In genomic region chr3:129212807-129213206, GRCm38 (mm10) we compare ENCODE assay signal across 22 mouse cellular contexts. TPM values are rescaled to one million over a fixed set of nuclear protein-coding genes. Genes with fewer than 3 reads are reported as not detected.
DNase-seq lines count a peak whose midpoint lies in the region; ATAC-seq and TF ChIP-seq lines count a peak whose summit lies in the region.
"Had no signal": no experiment of that assay in that cellular context is flagged by ENCODE, and none has a peak within 500 bp of the region (broad histone marks: within the 10 kb centered on the region; RNA-seq: fewer than 3 reads in every experiment).

No protein-coding gene starts in this region.

- H3K27me3 ChIP-seq in heart, embryonic 11.5 days (ENCODE audit: control insufficient read depth, insufficient read depth, low read length), result peaks cover 87% of the 10 kb centered on the region
- H3K27me3 ChIP-seq in heart, adult 2 months (ENCODE audit: control insufficient read depth, insufficient read depth, low read length), result peaks cover 32% of the 10 kb centered on the region
- peaks cover 84% of the 10 kb centered on the region for H3K27me3 ChIP-seq in midbrain, embryonic 14.5 days (ENCODE audit: control insufficient read depth, insufficient read depth, low read length)
- H3K27me3 ChIP-seq in midbrain, embryonic 16.5 days (ENCODE audit: control insufficient read depth, insufficient read depth, low read depth, low read length), result peaks cover 46% of the 10 kb centered on the region
- peaks cover 93% of the 10 kb centered on the region for H3K27me3 ChIP-seq in intestine, embryonic 14.5 days (replicated peaks; ENCODE audit: control insufficient read depth, insufficient read depth, low read length)

- no peak for DNase-seq in heart, adult 2 months
- DNase-seq in midbrain, embryonic 14.5 days, result peak; percentile 39
- no peak for DNase-seq in intestine, embryonic 14.5 days (ENCODE audit: low spot score)
- no peak for DNase-seq in cerebellum, adult 18-20 months
- DNase-seq in urinary bladder, postnatal 14 days (ENCODE audit: low spot score), result no peak
- DNase-seq: adrenal gland, postnatal 14 days; gastrocnemius, postnatal 36 days; heart, postnatal 4 days; liver, embryonic 13.5 days; right cerebral cortex, postnatal 4 days; thymus, adult 18-20 months had no signal

- H3K4me2 ChIP-seq in heart, embryonic 11.5 days, result peak overlapping the region; percentile 97
- H3K4me2 ChIP-seq in midbrain, embryonic 14.5 days (ENCODE audit: low read length), result no peak overlapping the region
- H3K4me2 ChIP-seq in midbrain, embryonic 16.5 days (ENCODE audit: low read length), result no peak overlapping the region
- peak overlapping the region; percentile 75 for H3K4me2 ChIP-seq in intestine, embryonic 14.5 days (ENCODE audit: low read length)

- TF ChIP-seq EP300 in heart, adult 2 months (IDR thresholded peaks at IDR 0.05; ENCODE audit: insufficient read depth, low read depth, low read length), result no peak

- no peak for ATAC-seq in heart, embryonic 11.5 days (replicated peaks; ENCODE audit: insufficient number of reproducible peaks, low FRiP score, low TSS enrichment)
- ATAC-seq in midbrain, embryonic 14.5 days (ENCODE audit: low FRiP score, low TSS enrichment), result no peak
- ATAC-seq in midbrain, embryonic 16.5 days, result no peak
- ATAC-seq in intestine, embryonic 14.5 days (replicated peaks; ENCODE audit: low FRiP score, low TSS enrichment, low read depth), result no peak

- no peak overlapping the region for H3K4me3 ChIP-seq in heart, embryonic 11.5 days (ENCODE audit: low read depth, low read length)
- no peak overlapping the region for H3K4me3 ChIP-seq in heart, adult 2 months
- no peak overlapping the region for H3K4me3 ChIP-seq in midbrain, embryonic 14.5 days (replicated peaks; ENCODE audit: low read depth, low read length)
- H3K4me3 ChIP-seq in midbrain, embryonic 16.5 days (ENCODE audit: low read depth, low read length), result no peak overlapping the region
- H3K4me3 ChIP-seq in intestine, embryonic 14.5 days (ENCODE audit: low read depth, low read length), result no peak overlapping the region

- no peak for TF ChIP-seq POLR2A in heart, adult 2 months (IDR thresholded peaks at IDR 0.05; ENCODE audit: insufficient read depth, low read depth, low read length)

- peaks cover 11% of the 10 kb centered on the region; the same call in 1 of the 2 replicates for H3K4me1 ChIP-seq in heart, embryonic 11.5 days (ENCODE audit: control insufficient read depth, insufficient read depth, low read length)
- no peaks in the 10 kb centered on the region; the same call in none of the 2 replicates for H3K4me1 ChIP-seq in heart, adult 2 months (ENCODE audit: control insufficient read depth, insufficient read depth, low read length)
- 0 out of 2 replicates have a peak, but pooled peaks cover 3% of the 10 kb centered on the region for H3K4me1 ChIP-seq in midbrain, embryonic 14.5 days (ENCODE audit: control insufficient read depth, insufficient read depth, low read length)
- peaks cover 4% of the 10 kb centered on the region; the same call in 1 of the 2 replicates for H3K4me1 ChIP-seq in midbrain, embryonic 16.5 days (ENCODE audit: control insufficient read depth, insufficient read depth, low read length)
- peaks cover 6% of the 10 kb centered on the region; the same call in 1 of the 2 replicates for H3K4me1 ChIP-seq in intestine, embryonic 14.5 days (replicated peaks; ENCODE audit: control insufficient read depth, insufficient read depth, low read length)

- H3K79me2 ChIP-seq in heart, adult 2 months (replicated peaks; ENCODE audit: control insufficient read depth, insufficient read depth, low read length), result no peaks in the 10 kb centered on the region

- intact Hi-C loops in heart, adult 2 months (cut with DNase I), result loop anchor here (10.0 kb wide), 1 partner anchor 1578 kb away; the partner anchor contains the start of gene Neurog2

- no peak overlapping the region for H3K9ac ChIP-seq in heart, embryonic 11.5 days (ENCODE audit: low read depth, low read length)
- no peak overlapping the region for H3K9ac ChIP-seq in heart, adult 2 months (ENCODE audit: low read depth, low read length)
- H3K9ac ChIP-seq in midbrain, embryonic 14.5 days (replicated peaks; ENCODE audit: low read length), result no peak overlapping the region
- no peak overlapping the region for H3K9ac ChIP-seq in midbrain, embryonic 16.5 days (ENCODE audit: low read depth, low read length)
- H3K9ac ChIP-seq in intestine, embryonic 14.5 days (ENCODE audit: low read length), result no peak overlapping the region
- H3K9ac ChIP-seq: limb, embryonic 12.5 days; liver, embryonic 13.5 days; neural tube, embryonic 13.5 days had no signal

- no peaks in the 10 kb centered on the region for H3K9me3 ChIP-seq in heart, embryonic 11.5 days (replicated peaks; ENCODE audit: control insufficient read depth, low read length)
- no peaks in the 10 kb centered on the region for H3K9me3 ChIP-seq in midbrain, embryonic 14.5 days (ENCODE audit: control insufficient read depth, low read length)
- H3K9me3 ChIP-seq in midbrain, embryonic 16.5 days (replicated peaks; ENCODE audit: control insufficient read depth, low read length, poor library complexity, severe bottlenecking), result no peaks in the 10 kb centered on the region
- H3K9me3 ChIP-seq in intestine, embryonic 14.5 days (ENCODE audit: control insufficient read depth, low read length), result no peaks in the 10 kb centered on the region
- H3K9me3 ChIP-seq: limb, embryonic 12.5 days; liver, embryonic 13.5 days; neural tube, embryonic 13.5 days had no signal

- no peak for TF ChIP-seq CTCF in heart, adult 2 months (IDR thresholded peaks at IDR 0.05)

- no peaks in the 10 kb centered on the region for H3K36me3 ChIP-seq in heart, embryonic 11.5 days (ENCODE audit: control insufficient read depth, insufficient read depth, low read length)
- no peaks in the 10 kb centered on the region for H3K36me3 ChIP-seq in heart, adult 2 months (ENCODE audit: control insufficient read depth, insufficient read depth, low read length)
- no peaks in the 10 kb centered on the region for H3K36me3 ChIP-seq in midbrain, embryonic 14.5 days (ENCODE audit: control insufficient read depth, insufficient read depth, low read length)
- H3K36me3 ChIP-seq in midbrain, embryonic 16.5 days (ENCODE audit: control insufficient read depth, insufficient read depth, low read length), result no peaks in the 10 kb centered on the region
- no peaks in the 10 kb centered on the region for H3K36me3 ChIP-seq in intestine, embryonic 14.5 days (ENCODE audit: control insufficient read depth, insufficient read depth, low read length)
- H3K36me3 ChIP-seq: limb, embryonic 12.5 days; liver, embryonic 13.5 days; neural tube, embryonic 13.5 days had no signal

- 3% methylated on average over 11 of the region's 11 CpGs for WGBS in heart, embryonic 11.5 days (ENCODE audit: insufficient replicate concordance)
- WGBS in heart, adult 2 months, result 8% methylated on average over 11 of the region's 11 CpGs
- WGBS in midbrain, embryonic 14.5 days, result 1% methylated on average over 11 of the region's 11 CpGs
- WGBS in midbrain, embryonic 16.5 days, result 1% methylated on average over 11 of the region's 11 CpGs
- WGBS in intestine, embryonic 14.5 days, result 8% methylated on average over 11 of the region's 11 CpGs

- no peak overlapping the region for H3K27ac ChIP-seq in heart, embryonic 11.5 days (ENCODE audit: low read depth, low read length)
- H3K27ac ChIP-seq in heart, adult 2 months, result no peak overlapping the region
- H3K27ac ChIP-seq in midbrain, embryonic 14.5 days (replicated peaks; ENCODE audit: low read depth, low read length), result no peak overlapping the region
- H3K27ac ChIP-seq in midbrain, embryonic 16.5 days (ENCODE audit: low read length), result no peak overlapping the region
- H3K27ac ChIP-seq in intestine, embryonic 14.5 days (ENCODE audit: low read depth), result no peak overlapping the region
- H3K27ac ChIP-seq: kidney, postnatal 0 days; layer of hippocampus, adult 2 months; limb, embryonic 12.5 days; liver, embryonic 13.5 days; neural tube, embryonic 13.5 days had no signal

RNA-seq across cellular contexts. Expression of gene Pitx2, which starts 13.1 kb away (rescaled TPM):
- polyA plus RNA-seq in heart, embryonic 11.5 days (2014; fragmentation: Nextera tagmentation; extraction: Ambion mirVana), result 32.7 and 32.8 TPM in 2 replicates
- total RNA-seq in heart, adult 2 months (2021), result under 1 TPM; 0.30 to 0.76 TPM
- polyA plus RNA-seq in heart, adult 2 months (2012; rRNA removed), result 1.8 and 2.7 TPM in 2 replicates
- 27.0 and 27.5 TPM in 2 replicates for polyA plus RNA-seq in midbrain, embryonic 14.5 days (2014; fragmentation: Nextera tagmentation; extraction: Ambion mirVana)
- 29.0 and 37.9 TPM in 2 replicates for polyA plus RNA-seq in midbrain, embryonic 16.5 days (2015; fragmentation: Nextera tagmentation; extraction: Ambion mirVana)
- polyA plus RNA-seq in intestine, embryonic 14.5 days (2014; fragmentation: Nextera tagmentation; extraction: Ambion mirVana), result 35.6 and 48.0 TPM in 2 replicates
- total RNA-seq: adrenal gland, postnatal 14 days; layer of hippocampus, adult 2 months; left cerebral cortex, adult 8-10 months; monocyte, adult 5-6 weeks had no signal
- polyA plus RNA-seq: activated CD4-positive, CD25-positive, alpha-beta regulatory T cell, adult 4 months; cortical plate, adult 2 months; frontal cortex, adult 2 months had no signal

Comparison
In these comparisons a context has a peak if more than half of its experiments do, and no peak if none do; other contexts are left out.
1. H3K4me2 ChIP-seq: peak in heart, embryonic 11.5 days (single experiment) and intestine, embryonic 14.5 days (single experiment); none in midbrain, embryonic 14.5 days (single experiment) and midbrain, embryonic 16.5 days (single experiment).